Mouse (Mus musculus): ENCODE measurements around the gene Ccdc88a. TPM values are rescaled to one million over a fixed set of nuclear protein-coding genes. Genes with fewer than 3 reads are reported as not detected.
A peak's percentile ranks its signal among the peaks of the same experiment; 100 is the strongest.

Gene Ccdc88a
- 0.19 and 0.33 TPM in 2 replicates for polyA plus RNA-seq (2012)

- H3K9me3 ChIP-seq (ENCODE audit: control insufficient read depth, low read length): no peaks in the 10 kb centered on the region
- H3K4me1 ChIP-seq (ENCODE audit: control insufficient read depth): peaks cover 19% of the 10 kb centered on the region
- H3K4me3 ChIP-seq (replicated peaks): peak within 1 kb of the TSS; percentile 92
- H3K36me3 ChIP-seq (ENCODE audit: control insufficient read depth): no peaks in the 10 kb centered on the region
- peaks cover 26% of the 10 kb centered on the region for H3K27me3 ChIP-seq (ENCODE audit: control insufficient read depth)
- TF ChIP-seq GATA1 (IDR thresholded peaks at IDR 0.05; ENCODE audit: low read length): no peak
- TF ChIP-seq TAL1 (IDR thresholded peaks at IDR 0.05; ENCODE audit: low read length): no peak
Observed at GRCm38 (mm10) chr11:29373396-29374273, at the start of gene Ccdc88a. Gene Ccdc88a, plus strand, starts transcription at chr11:29373658.

- no peak for TF ChIP-seq GATA1 (IDR thresholded peaks at IDR 0.05; ENCODE audit: low read length)
- no peak for TF ChIP-seq TAL1 (IDR thresholded peaks at IDR 0.05; ENCODE audit: low read length)
- Histone ChIP-seq H3K4me1 (ENCODE audit: control insufficient read depth) (no peaks in the 10 kb centered on the region), H3K4me3 (replicated peaks) (no peak overlapping the region), H3K27me3 (ENCODE audit: control insufficient read depth) (no peaks in the 10 kb centered on the region), H3K9me3 (ENCODE audit: control insufficient read depth, low read length) (no peaks in the 10 kb centered on the region), H3K36me3 (ENCODE audit: control insufficient read depth) (no peaks in the 10 kb centered on the region)
Observed at GRCm38 (mm10) chr11:29335505-29335904, 38.0 kb upstream of the Ccdc88a start.

- H3K4me1 ChIP-seq (ENCODE audit: control insufficient read depth): peaks cover 25% of the 10 kb centered on the region
- H3K36me3 ChIP-seq (ENCODE audit: control insufficient read depth): no peaks in the 10 kb centered on the region
- TF ChIP-seq GATA1 (IDR thresholded peaks at IDR 0.05; ENCODE audit: low read length) (no peak), TAL1 (IDR thresholded peaks at IDR 0.05; ENCODE audit: low read length) (no peak)
- H3K4me3 ChIP-seq (replicated peaks): no peak overlapping the region
- no peaks in the 10 kb centered on the region for H3K27me3 ChIP-seq (ENCODE audit: control insufficient read depth)
- no peaks in the 10 kb centered on the region for H3K9me3 ChIP-seq (ENCODE audit: control insufficient read depth, low read length)
Observed at GRCm38 (mm10) chr11:29341259-29341658, 32.2 kb upstream of the Ccdc88a start.

- no peak for TF ChIP-seq GATA1 (IDR thresholded peaks at IDR 0.05; ENCODE audit: low read length)
- TF ChIP-seq TAL1 (IDR thresholded peaks at IDR 0.05; ENCODE audit: low read length): no peak
- Histone ChIP-seq H3K4me1 (ENCODE audit: control insufficient read depth) (peaks cover 31% of the 10 kb centered on the region), H3K4me3 (replicated peaks) (no peak overlapping the region), H3K27me3 (ENCODE audit: control insufficient read depth) (no peaks in the 10 kb centered on the region), H3K9me3 (ENCODE audit: control insufficient read depth, low read length) (no peaks in the 10 kb centered on the region), H3K36me3 (ENCODE audit: control insufficient read depth) (no peaks in the 10 kb centered on the region)
Observed at GRCm38 (mm10) chr11:29344891-29345657, 28.4 kb upstream of the Ccdc88a start.

GRCm38 (mm10) chr11:29345673-29346286 lies 27.7 kb upstream of the Ccdc88a start:
- no peaks in the 10 kb centered on the region for H3K27me3 ChIP-seq (ENCODE audit: control insufficient read depth)
- no peak overlapping the region for H3K4me3 ChIP-seq (replicated peaks)
- H3K4me1 ChIP-seq (ENCODE audit: control insufficient read depth): peaks cover 31% of the 10 kb centered on the region
- no peak for TF ChIP-seq TAL1 (IDR thresholded peaks at IDR 0.05; ENCODE audit: low read length)
- TF ChIP-seq GATA1 (IDR thresholded peaks at IDR 0.05; ENCODE audit: low read length): no peak
- no peaks in the 10 kb centered on the region for H3K9me3 ChIP-seq (ENCODE audit: control insufficient read depth, low read length)
- H3K36me3 ChIP-seq (ENCODE audit: control insufficient read depth): no peaks in the 10 kb centered on the region

GRCm38 (mm10) chr11:29350891-29351290 lies 22.6 kb upstream of the Ccdc88a start:
- Histone ChIP-seq H3K27me3 (ENCODE audit: control insufficient read depth) (no peaks in the 10 kb centered on the region), H3K4me3 (replicated peaks) (no peak overlapping the region), H3K4me1 (ENCODE audit: control insufficient read depth) (peaks cover 10% of the 10 kb centered on the region), H3K36me3 (ENCODE audit: control insufficient read depth) (no peaks in the 10 kb centered on the region), H3K9me3 (ENCODE audit: control insufficient read depth, low read length) (no peaks in the 10 kb centered on the region)
- TF ChIP-seq TAL1 (IDR thresholded peaks at IDR 0.05; ENCODE audit: low read length) (no peak), GATA1 (IDR thresholded peaks at IDR 0.05; ENCODE audit: low read length) (no peak)

- Histone ChIP-seq H3K4me1 (ENCODE audit: control insufficient read depth) (peaks cover 2% of the 10 kb centered on the region; the same call in 1 of the 2 replicates), H3K27me3 (ENCODE audit: control insufficient read depth) (no peaks in the 10 kb centered on the region)
Observed at GRCm38 (mm10) chr11:29352214-29352613, 21.2 kb upstream of the Ccdc88a start.

GRCm38 (mm10) chr11:29368161-29368560 lies 5.3 kb upstream of the Ccdc88a start:
- no peaks in the 10 kb centered on the region for H3K36me3 ChIP-seq (ENCODE audit: control insufficient read depth)
- TF ChIP-seq TAL1 (IDR thresholded peaks at IDR 0.05; ENCODE audit: low read length): no peak
- no peak for TF ChIP-seq GATA1 (IDR thresholded peaks at IDR 0.05; ENCODE audit: low read length)

More at GRCm38 (mm10) chr11:29352214-29352613, 21.2 kb upstream of the Ccdc88a start:
- H3K9me3 ChIP-seq (ENCODE audit: control insufficient read depth, low read length): no peaks in the 10 kb centered on the region
- H3K36me3 ChIP-seq (ENCODE audit: control insufficient read depth): no peaks in the 10 kb centered on the region
- H3K4me3 ChIP-seq (replicated peaks): no peak overlapping the region
- TF ChIP-seq TAL1 (IDR thresholded peaks at IDR 0.05; ENCODE audit: low read length) (no peak), GATA1 (IDR thresholded peaks at IDR 0.05; ENCODE audit: low read length) (no peak)

GRCm38 (mm10) chr11:29373050-29373395 lies 435 bp upstream of the Ccdc88a start:
- Histone ChIP-seq H3K36me3 (ENCODE audit: control insufficient read depth) (no peaks in the 10 kb centered on the region), H3K4me1 (ENCODE audit: control insufficient read depth) (peaks cover 19% of the 10 kb centered on the region), H3K4me3 (replicated peaks) (peak overlapping the region; percentile 92), H3K9me3 (ENCODE audit: control insufficient read depth, low read length) (no peaks in the 10 kb centered on the region), H3K27me3 (ENCODE audit: control insufficient read depth) (peaks cover 26% of the 10 kb centered on the region)
- TF ChIP-seq TAL1 (IDR thresholded peaks at IDR 0.05; ENCODE audit: low read length): no peak
- TF ChIP-seq GATA1 (IDR thresholded peaks at IDR 0.05; ENCODE audit: low read length): no peak

More at GRCm38 (mm10) chr11:29368161-29368560, 5.3 kb upstream of the Ccdc88a start:
- H3K4me3 ChIP-seq (replicated peaks): no peak overlapping the region
- H3K4me1 ChIP-seq (ENCODE audit: control insufficient read depth): peaks cover 2% of the 10 kb centered on the region
- H3K9me3 ChIP-seq (ENCODE audit: control insufficient read depth, low read length): no peaks in the 10 kb centered on the region
- H3K27me3 ChIP-seq (ENCODE audit: control insufficient read depth): peaks cover 27% of the 10 kb centered on the region

All from erythroblast, embryonic 14.5 days (primary cell).